Mouse (Mus musculus) limb, embryonic 10.5 days (tissue): ENCODE data around the gene Aldoart2. TPM values are rescaled to one million over a fixed set of nuclear protein-coding genes. Genes with fewer than 3 reads are reported as not detected.

ENCODE experiments used
- DNase-seq: peaks from one replicate; pipeline ENCODE4 v3.0.0-alpha.2; 2017; ENCODE audit warnings: low spot score
- H3K27ac ChIP-seq: fragments of 300-500 bp; sonication (generic); 2 replicates; pipeline ENCODE4 v1.5.1; 2016; ENCODE audit warnings: mild to moderate bottlenecking
- H3K27me3 ChIP-seq: fragments of 300-500 bp; sonication (generic); 2 replicates; pipeline ENCODE4 v1.6.1; 2016; ENCODE audit warnings: low read depth, mild to moderate bottlenecking; ENCODE audit not compliant: poor library complexity, severe bottlenecking
- H3K36me3 ChIP-seq: fragments of 300-500 bp; sonication (generic); 2 replicates; pipeline ENCODE4 v1.6.1; 2016; ENCODE audit warnings: mild to moderate bottlenecking, moderate library complexity
- H3K4me1 ChIP-seq: fragments of 300-500 bp; sonication (generic); 2 replicates; pipeline ENCODE4 v1.6.1; 2016
- H3K4me3 ChIP-seq: fragments of 300-500 bp; sonication (generic); 2 replicates; pipeline ENCODE4 v1.5.1; 2016; ENCODE audit warnings: mild to moderate bottlenecking, moderate library complexity
- H3K9me3 ChIP-seq: fragments of 300-500 bp; sonication (generic); replicated peaks from 2 replicates; pipeline ENCODE4 v1.6.1; 2016; ENCODE audit warnings: mild to moderate bottlenecking
- WGBS: fragments of 180-500 bp; shearing (Covaris S2); methylation state at CpG from one replicate; pipeline ENCODE4 v1.1.7; 2016; 5-methylcytosine and 5-hydroxymethylcytosine counted together
- polyA plus RNA-seq: library from polyadenylated mRNA; unstranded; fragments of >200 nt; fragmentation: Nextera tagmentation; extraction: Ambion mirVana; gene quantifications from 2 replicates; pipeline ENCODE4 v1.2.1, GENCODE M21; 2016

Gene Aldoart2
- polyA plus RNA-seq, 1 experiment from 2014 or later = not detected

DNA sequence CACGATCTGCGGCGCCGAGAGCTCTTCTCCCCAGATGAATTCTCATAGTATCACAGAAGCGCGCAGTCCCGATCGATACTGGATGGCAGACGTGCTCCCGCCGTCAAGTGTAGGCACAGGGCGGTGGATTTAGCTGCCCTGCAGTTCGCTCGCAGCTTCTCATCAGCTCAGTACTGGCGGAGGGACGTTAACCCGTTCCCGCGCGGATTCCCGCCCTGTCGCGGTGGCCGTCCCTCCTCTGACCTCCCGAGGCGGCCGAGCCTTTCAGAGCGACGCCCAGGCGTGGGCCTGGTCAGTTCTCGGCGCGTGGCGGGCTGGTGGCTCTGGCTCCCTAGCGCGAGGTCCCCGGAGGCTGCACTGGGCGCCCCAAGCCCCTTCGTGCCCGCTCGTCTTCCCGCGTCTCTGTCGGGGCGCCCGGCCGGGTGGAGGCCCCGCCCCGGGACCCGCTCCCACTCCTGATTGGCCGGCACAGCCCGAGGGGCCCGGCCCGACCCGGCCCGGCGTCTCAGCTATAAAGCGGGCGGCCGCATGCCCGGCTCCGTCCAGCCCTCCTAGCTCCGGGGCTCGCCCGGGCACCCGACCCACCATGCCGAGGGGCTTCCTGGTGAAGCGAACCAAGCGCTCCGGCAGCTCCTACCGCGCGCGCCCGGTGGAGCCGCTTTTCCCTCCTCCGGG lies 34.0 kb downstream of the Aldoart2 start, which contains the start of gene Insm2:
Gene Insm2, plus strand, starts transcription at position 541 of the 675 bp plus-strand sequence.
- peak; percentile 55 for DNase-seq
- peak within 1 kb of the TSS; percentile 52 for H3K4me3 ChIP-seq
- H3K27ac ChIP-seq = no peak within 1 kb of the TSS
- H3K27me3 ChIP-seq = peaks cover 73% of the 10 kb centered on the region
- peaks cover 24% of the 10 kb centered on the region for H3K4me1 ChIP-seq
- no peaks in the 10 kb centered on the region for H3K9me3 ChIP-seq
- under 1% methylated on average over 77 of the region's 77 CpGs for WGBS
- H3K36me3 ChIP-seq = no peaks in the 10 kb centered on the region

DNA sequence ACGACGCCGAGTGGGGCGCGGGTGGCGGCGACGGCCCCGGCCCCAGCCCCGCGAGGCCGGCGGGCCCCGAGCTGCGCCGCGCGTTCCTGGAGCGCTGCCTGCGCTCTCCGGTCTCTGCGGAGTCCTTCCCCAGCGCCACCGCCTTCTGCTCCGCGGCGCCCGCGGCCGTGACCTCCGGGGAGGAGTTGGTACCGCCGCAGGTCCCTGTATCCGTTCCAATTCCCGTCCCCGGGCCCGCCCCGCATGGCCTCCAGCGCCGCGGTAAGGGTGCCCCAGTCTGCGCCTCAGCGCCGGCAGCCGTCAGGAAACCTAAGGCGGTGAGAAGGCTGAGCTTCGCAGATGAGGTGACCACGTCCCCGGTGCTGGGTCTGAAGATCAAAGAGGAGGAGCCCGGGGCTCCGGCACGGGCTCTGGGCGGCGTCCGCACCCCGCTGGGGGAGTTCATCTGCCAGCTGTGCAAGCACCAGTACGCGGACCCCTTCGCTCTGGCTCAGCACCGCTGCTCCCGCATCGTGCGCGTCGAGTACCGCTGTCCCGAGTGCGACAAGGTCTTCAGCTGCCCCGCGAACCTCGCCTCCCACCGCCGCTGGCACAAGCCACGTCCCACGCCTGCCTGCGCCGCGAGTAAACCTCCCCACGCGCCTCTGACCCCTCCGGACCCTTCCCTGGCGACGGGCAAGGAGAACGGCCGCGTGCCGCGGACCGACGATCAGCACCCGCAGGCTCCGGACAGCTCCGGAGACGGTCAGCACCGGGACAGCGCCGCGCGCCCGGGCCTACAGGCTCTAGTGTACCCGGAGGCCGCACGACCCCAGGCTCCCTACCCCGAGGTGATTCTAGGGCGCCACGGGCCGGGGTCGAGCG lies 34.8 kb downstream of the Aldoart2 start:
- peak overlapping the region; percentile 52 for H3K4me3 ChIP-seq
- H3K27me3 ChIP-seq = peaks cover 73% of the 10 kb centered on the region
- H3K27ac ChIP-seq = no peak overlapping the region
- H3K4me1 ChIP-seq = peaks cover 24% of the 10 kb centered on the region
- H3K9me3 ChIP-seq = no peaks in the 10 kb centered on the region
- under 1% methylated on average over 106 of the region's 109 CpGs for WGBS
- DNase-seq = peak; percentile 90
- H3K36me3 ChIP-seq = no peaks in the 10 kb centered on the region

DNA sequence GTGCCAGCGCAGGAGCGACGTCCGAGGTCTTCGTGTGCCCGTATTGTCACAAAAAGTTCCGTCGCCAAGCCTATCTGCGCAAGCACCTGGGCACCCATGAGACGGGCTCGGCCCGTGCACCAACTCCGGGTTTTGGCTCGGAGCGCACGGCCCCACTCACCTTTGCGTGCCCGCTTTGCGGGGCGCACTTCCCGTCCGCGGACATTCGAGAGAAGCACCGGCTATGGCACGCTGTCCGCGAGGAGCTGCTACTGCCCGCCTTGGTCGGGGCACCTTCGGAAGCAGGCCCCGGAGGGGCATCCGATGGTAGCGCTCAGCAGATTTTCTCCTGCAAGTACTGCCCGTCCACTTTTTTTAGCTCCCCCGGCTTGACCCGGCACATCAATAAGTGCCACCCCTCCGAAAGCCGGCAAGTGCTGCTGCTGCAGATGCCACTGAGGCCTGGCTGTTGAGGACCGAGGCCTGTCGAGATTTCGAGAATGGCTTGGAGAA lies 35.5 kb downstream of the Aldoart2 start:
- 2% methylated on average over 42 of the region's 42 CpGs for WGBS
- no peaks in the 10 kb centered on the region for H3K9me3 ChIP-seq
- peaks cover 24% of the 10 kb centered on the region for H3K4me1 ChIP-seq
- DNase-seq = no peak
- H3K27me3 ChIP-seq = peaks cover 71% of the 10 kb centered on the region
- H3K27ac ChIP-seq = no peak overlapping the region
- H3K4me3 ChIP-seq = peak overlapping the region; percentile 52
- H3K36me3 ChIP-seq = no peaks in the 10 kb centered on the region

DNA sequence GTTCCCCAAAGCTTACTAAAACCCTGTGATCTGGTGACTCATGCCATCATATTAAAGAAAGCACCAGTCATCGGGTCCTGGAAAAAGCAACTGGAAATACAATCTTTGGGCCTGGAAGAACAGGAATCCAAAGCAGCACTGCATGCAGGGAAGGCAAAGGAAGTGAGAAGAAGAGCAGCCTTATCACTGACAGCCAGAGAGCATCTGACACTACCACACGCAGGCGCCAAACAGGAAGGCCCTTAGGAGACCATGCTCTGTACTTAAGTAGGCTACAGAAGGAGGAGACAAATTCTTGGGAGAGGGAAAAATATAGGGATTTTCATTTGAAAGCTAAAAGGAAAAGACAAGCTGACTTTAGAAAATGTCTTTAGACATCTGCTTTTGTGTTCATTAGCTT lies 39.4 kb downstream of the Aldoart2 start:
- WGBS = 57% methylated on average over 3 of the region's 3 CpGs
- Histone ChIP-seq H3K36me3 (no peaks in the 10 kb centered on the region), H3K4me3 (no peak overlapping the region), H3K4me1 (peaks cover 21% of the 10 kb centered on the region), H3K27ac (no peak overlapping the region), H3K9me3 (no peaks in the 10 kb centered on the region), H3K27me3 (peaks cover 33% of the 10 kb centered on the region)
- DNase-seq = no peak

DNA sequence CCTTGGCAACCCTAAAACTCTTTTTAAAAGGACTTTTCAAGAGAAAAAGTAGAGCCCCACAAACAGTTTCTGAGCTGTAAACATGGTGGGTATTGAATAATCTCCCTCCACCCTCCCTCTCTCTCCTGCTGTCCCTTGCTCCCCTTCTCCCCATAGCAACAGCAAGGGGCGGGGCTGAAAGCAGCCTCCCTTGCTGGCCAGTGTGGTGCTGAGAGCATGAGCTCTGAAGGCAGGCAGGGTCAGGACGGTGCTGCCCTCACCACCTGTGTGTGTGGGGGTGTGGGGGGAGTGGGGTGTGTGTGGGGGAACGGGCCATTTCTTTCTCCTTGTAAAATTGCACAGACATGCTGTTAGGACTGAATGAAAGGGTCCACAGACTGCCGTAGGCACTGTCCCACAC lies 42.9 kb downstream of the Aldoart2 start:
- 39% methylated on average over 4 of the region's 4 CpGs for WGBS
- no peaks in the 10 kb centered on the region for H3K36me3 ChIP-seq
- H3K4me3 ChIP-seq = no peak overlapping the region
- H3K27me3 ChIP-seq = no peaks in the 10 kb centered on the region
- H3K27ac ChIP-seq = no peak overlapping the region
- no peaks in the 10 kb centered on the region for H3K9me3 ChIP-seq
- H3K4me1 ChIP-seq = peaks cover 7% of the 10 kb centered on the region; the same call in 1 of the 2 replicates
- DNase-seq = peak; percentile 38

DNA sequence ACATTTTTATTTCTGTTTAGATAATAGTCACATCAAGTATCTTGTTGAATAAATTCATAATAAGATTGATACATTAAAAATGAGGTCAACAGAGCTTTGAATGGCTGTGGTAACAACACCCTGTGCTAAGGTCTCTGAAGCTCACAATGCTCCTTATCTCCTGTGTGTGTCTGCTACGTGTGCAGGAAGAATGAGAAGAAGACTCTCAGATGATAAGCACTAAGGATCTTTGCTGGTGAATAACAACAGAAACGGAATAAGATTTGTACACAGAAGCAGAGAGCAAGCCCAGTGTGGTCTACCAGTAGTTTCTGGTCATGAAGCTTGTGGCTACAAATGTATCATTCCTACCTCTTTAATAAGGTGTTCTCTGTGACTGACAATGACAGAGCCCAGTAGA lies 45.8 kb downstream of the Aldoart2 start:
- Histone ChIP-seq H3K36me3 (no peaks in the 10 kb centered on the region), H3K27me3 (no peaks in the 10 kb centered on the region), H3K4me1 (peaks cover 7% of the 10 kb centered on the region; the same call in 1 of the 2 replicates), H3K9me3 (no peaks in the 10 kb centered on the region), H3K4me3 (no peak overlapping the region), H3K27ac (no peak overlapping the region)
- DNase-seq = no peak
- 75% methylated on average over 2 of the region's 2 CpGs for WGBS

Other genes with a start within 250 kb of the Aldoart2 start
- gene Psma6, start 181.0 kb upstream of the Aldoart2 start, polyA plus RNA-seq = 499 and 560 TPM in 2 replicates
- gene Nfkbia, start 72.6 kb upstream of the Aldoart2 start, polyA plus RNA-seq = 38.0 and 56.9 TPM in 2 replicates
- 0.05 TPM in 1 of 2 replicates, not detected in the other for gene Insm2, start 34.2 kb downstream of the Aldoart2 start, polyA plus RNA-seq